Mouse (Mus musculus): ENCODE results near the gene Ddx47.

- no peak for TF ChIP-seq CTCF (IDR thresholded peaks at IDR 0.05; ENCODE audit: low read depth)
- TF ChIP-seq EP300 (IDR thresholded peaks at IDR 0.05; ENCODE audit: low read depth): no peak
Observed at GRCm38 (mm10) chr6:135064621-135065020, 53.2 kb downstream of the Ddx47 start.
